Mouse (Mus musculus) testis, adult 2 months (tissue): Measurements from ENCODE around the gene Numbl.

Experiments
- CTCF ChIP-seq: fragments of 200-500 bp; IDR thresholded peaks from 2 replicates; pipeline ENCODE4 v1.5.1; 2012; ENCODE audit warnings: low read depth, mild to moderate bottlenecking, inconsistent platforms, low read length, moderate library complexity; ENCODE audit not compliant: control insufficient read depth, insufficient read depth, insufficient replicate concordance
- POLR2A ChIP-seq: fragments of 200-500 bp; IDR thresholded peaks from 2 replicates; pipeline ENCODE4 v1.6.1; 2012; ENCODE audit warnings: low read depth, mild to moderate bottlenecking, inconsistent platforms, low read length, moderate library complexity; ENCODE audit not compliant: control insufficient read depth

DNA sequence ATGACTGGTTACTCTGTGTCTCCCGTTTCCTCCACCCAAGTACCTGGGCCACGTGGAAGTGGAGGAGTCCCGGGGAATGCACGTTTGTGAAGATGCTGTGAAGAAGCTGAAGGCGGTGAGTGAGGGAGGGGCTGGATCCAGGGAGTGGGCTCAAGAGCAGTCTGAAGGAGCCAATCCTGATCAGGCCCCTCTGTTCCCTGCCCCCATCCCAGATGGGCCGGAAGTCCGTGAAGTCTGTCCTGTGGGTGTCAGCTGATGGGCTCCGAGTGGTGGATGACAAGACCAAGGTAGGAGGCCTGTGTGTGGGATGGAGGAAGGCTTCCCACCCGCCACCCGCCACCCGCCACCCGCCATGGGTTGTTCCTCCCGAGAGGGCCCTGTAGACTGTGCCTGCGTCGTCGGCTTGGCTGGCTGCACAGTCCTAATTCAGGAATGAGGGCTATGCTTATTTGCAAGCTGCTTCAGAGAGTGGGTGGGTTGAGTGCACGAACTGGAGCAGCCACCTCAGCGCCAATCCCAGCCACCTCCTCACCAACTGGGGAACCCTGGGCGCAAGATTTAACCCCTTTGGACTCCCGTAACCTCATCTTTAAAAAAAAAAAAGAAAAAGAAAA is 8.4 kb downstream of the Numbl start:
- TF ChIP-seq CTCF: no peak
- no peak for TF ChIP-seq POLR2A
